Mouse (Mus musculus) stomach, postnatal 0 days (tissue): ENCODE measurements around the gene Rhox3e.
"Not testable (repeated sequence)": the region's sequence is repeated elsewhere in the genome, so short reads cannot be mapped to it uniquely, and the experiment has no call there.

Experiments
- CTCF ChIP-seq: IDR thresholded peaks from 2 replicates; pipeline ENCODE4 v1.5.1; 2016; ENCODE audit warnings: antibody characterized with exemption, low read depth, mild to moderate bottlenecking, moderate library complexity
- EP300 ChIP-seq: optimal IDR thresholded peaks from 2 replicates; pipeline ENCODE3; 2016; ENCODE audit warnings: antibody characterized with exemption

DNA sequence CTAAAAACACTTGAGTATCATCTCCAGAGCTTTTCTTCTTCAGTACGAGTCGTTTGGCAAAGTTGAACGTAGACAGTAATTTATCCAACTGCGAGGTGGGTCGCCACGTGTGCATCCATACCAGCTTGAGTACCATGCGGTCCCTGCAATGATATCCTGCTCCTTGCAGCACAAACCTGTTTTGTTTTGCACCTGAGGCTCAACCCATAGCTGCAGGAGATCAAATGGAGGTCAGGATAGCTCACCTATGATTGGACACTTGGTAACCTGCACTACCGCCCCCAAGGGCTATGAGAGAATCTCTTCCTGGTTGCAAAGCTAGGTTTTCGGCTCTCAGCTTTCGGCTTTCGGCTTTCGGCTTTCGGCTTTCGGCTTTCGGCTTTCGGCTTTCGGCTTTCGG lies 15.3 kb downstream of the Rhox3e start, which contains the start of gene Rhox4e:
- TF ChIP-seq CTCF, EP300: not testable (repeated sequence)
